23 mouse cellular contexts compared by ENCODE assay signal in the genomic region with DNA sequence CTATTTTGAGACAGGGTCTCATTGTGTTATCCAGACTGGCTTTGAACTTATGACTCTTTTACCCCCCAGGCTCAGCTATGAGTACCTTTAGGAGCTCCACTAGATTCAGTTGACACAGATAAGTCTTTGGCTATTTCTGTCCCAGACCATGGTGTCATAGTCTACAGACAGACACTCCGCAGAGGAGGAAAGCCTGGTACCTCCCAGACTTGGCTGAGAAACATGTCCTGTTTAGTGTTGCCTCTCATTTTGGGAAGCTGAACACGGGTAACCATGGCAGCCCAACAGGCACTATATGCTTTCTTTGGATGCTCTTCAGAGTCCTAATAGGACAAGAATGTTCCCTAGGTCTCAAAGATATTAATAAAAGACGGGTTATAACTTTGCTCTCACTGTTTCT.
"Had no signal": no experiment of that assay in that cellular context is flagged by ENCODE, and none has a peak within 500 bp of the region (broad histone marks: within the 10 kb centered on the region; RNA-seq: fewer than 3 reads in every experiment).

No protein-coding gene starts in this region.

- H3K27me3 ChIP-seq: hindbrain, embryonic 13.5 days; hindbrain, embryonic 15.5 days; kidney, embryonic 15.5 days; limb, embryonic 15.5 days; liver, embryonic 12.5 days had no signal

- H3K9me3 ChIP-seq: heart, embryonic 10.5 days; hindbrain, embryonic 13.5 days; hindbrain, embryonic 15.5 days; kidney, embryonic 15.5 days; limb, embryonic 13.5 days; limb, embryonic 15.5 days; liver, embryonic 12.5 days had no signal

- H3K36me3 ChIP-seq: heart, embryonic 10.5 days; hindbrain, embryonic 13.5 days; hindbrain, embryonic 15.5 days; kidney, embryonic 15.5 days; limb, embryonic 13.5 days; limb, embryonic 15.5 days; liver, embryonic 12.5 days had no signal

- ATAC-seq: hindbrain, postnatal 0 days; intestine, embryonic 16.5 days; liver, embryonic 12.5 days had no signal

- H3K9ac ChIP-seq: hindbrain, embryonic 13.5 days; hindbrain, embryonic 15.5 days; kidney, embryonic 15.5 days; limb, embryonic 13.5 days; limb, embryonic 15.5 days; liver, embryonic 12.5 days; liver, embryonic 14.5 days had no signal

- H3K4me2 ChIP-seq: hindbrain, embryonic 13.5 days; hindbrain, embryonic 15.5 days; kidney, embryonic 15.5 days; limb, embryonic 13.5 days; limb, embryonic 15.5 days; liver, embryonic 12.5 days had no signal

- H3K27ac ChIP-seq: heart, adult 2 months; hindbrain, embryonic 13.5 days; hindbrain, embryonic 15.5 days; hindbrain, postnatal 0 days; kidney, embryonic 15.5 days; kidney, postnatal 0 days; limb, embryonic 13.5 days; limb, embryonic 15.5 days; liver, embryonic 12.5 days; liver, embryonic 14.5 days had no signal

- DNase-seq: gastrocnemius, postnatal 14 days; gastrocnemius, postnatal 36 days; kidney, adult 11 months; kidney, adult 2 months; kidney, adult 9 months; kidney, postnatal 14 days; kidney, postnatal 36 days; layer of hippocampus, adult 9-11 months; layer of hippocampus, postnatal 36 days; left cerebral cortex, postnatal 4 days; lung, adult 18-20 months had no signal

- H3K4me3 ChIP-seq: heart, adult 2 months; hindbrain, embryonic 13.5 days; hindbrain, embryonic 15.5 days; kidney, embryonic 15.5 days; limb, embryonic 13.5 days; limb, embryonic 15.5 days; liver, embryonic 12.5 days had no signal

- H3K4me1 ChIP-seq: hindbrain, embryonic 15.5 days; limb, embryonic 13.5 days; limb, embryonic 15.5 days; liver, embryonic 12.5 days had no signal
